Mouse (Mus musculus): ENCODE measurements around the gene Dnm3.
A peak's percentile ranks its signal among the peaks of the same experiment; 100 is the strongest.

Gene Dnm3

DNA sequence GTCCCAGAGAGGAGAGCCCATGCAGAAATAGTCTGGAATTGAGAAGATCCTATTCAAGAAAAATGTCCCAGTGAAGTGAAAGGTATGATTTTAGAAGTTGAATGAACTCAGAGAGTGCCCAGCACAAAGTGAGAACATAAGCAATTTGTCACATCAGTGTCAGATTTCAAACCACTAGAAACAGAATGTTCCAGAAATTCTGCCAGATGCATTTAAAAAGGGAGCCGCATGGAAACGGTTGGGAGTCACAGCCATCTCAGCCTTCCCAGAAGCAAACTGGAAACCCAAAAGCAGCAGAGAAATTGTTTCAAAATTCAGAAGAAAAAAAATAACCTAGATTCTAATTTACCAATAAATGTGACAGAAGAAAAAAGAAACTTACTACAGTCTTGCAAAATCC, 154.7 kb downstream of the Dnm3 start:
- DNase-seq = no peak

DNA sequence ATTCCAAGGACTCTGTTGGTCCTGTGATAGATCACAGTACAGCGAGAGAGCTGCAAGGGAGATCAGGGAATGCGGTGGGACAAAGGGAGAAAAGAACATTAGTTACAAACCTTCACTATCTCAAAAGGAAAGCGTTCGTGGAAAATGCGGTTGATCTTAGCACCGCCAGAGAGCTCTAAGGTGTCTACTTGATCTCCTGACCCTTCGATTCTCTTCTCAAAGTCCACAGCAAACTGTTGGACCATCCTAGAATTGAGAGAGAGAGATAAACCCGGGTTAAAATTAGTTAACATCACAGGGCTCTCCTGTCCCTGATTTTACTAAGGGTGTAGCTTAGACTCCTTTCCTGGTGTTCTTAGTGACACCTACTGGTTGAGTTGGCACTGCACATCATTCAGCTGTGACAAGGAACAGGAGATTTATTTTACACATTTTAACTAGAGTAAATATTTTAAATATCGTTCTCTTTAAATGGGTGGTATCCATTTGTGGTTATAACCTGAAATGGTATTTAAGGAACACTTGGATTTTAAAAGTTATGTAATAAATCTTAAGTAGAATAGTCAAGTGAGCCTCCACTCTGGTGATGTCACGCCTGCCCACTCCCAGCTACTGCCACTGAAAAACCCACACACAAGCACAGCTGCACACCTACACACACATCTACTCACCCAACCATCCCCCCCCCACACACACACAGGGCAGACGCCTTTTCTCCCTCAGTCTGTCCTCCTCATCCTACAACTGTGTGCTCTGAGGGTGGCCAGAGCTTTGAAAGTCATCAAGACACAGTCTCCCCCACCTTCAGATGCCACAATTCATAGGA, 164.2 kb downstream of the Dnm3 start:
- peak; percentile 28 for DNase-seq

DNA sequence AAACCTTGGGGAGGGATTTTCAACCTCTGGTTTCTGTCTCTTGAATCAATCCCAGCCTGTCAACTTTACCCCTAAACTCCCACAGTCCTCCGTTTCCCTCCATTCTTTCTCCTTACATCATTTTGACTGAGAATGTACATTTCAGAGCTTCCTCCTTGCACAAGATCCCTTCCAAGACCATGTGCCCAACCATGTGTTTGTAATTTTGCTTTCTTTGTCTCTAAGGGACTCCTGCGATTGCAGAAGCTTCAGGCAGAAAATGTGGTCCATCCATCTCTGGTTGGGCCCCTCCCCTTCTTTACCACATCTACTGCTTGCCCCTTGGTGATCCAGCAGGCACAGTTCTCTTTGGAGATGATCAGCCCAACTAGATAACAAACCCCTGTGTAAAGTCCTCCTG, 165.2 kb downstream of the Dnm3 start:
- DNase-seq = no peak

DNA sequence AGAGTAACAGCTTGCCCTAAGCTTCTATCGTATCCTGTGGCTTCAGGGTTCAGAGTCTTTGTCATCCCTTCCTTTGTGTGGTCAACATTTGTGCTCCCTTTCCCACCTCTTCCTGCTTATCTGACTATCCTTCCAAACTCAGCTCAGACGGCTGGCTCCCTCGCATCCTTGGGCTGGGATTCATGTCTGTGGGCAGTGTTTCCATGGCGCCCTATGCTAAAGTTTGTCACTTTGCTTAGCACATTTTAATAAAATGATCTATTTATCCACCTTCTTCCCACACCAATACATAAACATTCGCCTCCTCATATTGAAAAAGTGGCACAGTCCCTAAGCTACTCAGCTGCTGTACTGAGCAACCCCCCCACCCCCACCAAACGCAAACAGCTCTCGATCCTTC, 165.7 kb downstream of the Dnm3 start:
- DNase-seq = no peak

DNA sequence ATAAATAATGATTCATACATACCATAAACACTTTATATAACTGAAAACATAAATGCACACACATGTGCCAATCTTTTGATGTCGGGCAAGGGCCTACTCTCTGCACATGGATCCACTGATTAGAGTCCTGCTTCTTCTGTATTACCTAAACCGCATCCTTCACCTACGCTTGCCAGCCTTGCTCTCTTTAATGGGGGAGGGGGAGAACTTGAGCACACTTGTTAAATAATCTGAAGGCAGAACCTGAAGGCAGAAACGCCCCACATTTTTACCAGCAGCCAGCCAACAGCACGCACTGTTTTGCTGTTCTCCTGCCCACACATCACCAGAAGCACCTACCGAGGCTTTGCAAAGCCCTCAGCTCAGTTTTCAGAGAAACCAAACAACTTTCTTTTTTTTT, 172.6 kb downstream of the Dnm3 start:
- no peak for DNase-seq

DNA sequence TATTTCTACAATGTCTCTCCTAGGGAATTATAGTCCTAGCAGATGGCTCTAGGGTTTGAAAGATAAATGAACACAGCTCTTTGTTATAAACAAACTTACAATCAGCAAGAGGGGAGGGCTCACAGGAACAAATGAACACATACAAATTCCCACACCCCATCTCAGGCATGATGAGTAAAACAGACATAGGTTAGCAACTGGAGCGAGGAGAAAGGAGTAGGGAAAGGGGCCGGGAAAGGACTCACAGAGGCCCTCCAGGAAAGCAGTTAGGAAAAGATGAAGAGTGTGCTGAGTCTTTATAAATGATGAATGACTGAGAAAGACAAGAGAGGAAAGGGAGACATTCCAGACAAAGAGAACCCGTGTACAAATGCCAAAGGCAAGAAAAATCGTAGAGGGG, 175.4 kb downstream of the Dnm3 start:
- no peak for DNase-seq

DNA sequence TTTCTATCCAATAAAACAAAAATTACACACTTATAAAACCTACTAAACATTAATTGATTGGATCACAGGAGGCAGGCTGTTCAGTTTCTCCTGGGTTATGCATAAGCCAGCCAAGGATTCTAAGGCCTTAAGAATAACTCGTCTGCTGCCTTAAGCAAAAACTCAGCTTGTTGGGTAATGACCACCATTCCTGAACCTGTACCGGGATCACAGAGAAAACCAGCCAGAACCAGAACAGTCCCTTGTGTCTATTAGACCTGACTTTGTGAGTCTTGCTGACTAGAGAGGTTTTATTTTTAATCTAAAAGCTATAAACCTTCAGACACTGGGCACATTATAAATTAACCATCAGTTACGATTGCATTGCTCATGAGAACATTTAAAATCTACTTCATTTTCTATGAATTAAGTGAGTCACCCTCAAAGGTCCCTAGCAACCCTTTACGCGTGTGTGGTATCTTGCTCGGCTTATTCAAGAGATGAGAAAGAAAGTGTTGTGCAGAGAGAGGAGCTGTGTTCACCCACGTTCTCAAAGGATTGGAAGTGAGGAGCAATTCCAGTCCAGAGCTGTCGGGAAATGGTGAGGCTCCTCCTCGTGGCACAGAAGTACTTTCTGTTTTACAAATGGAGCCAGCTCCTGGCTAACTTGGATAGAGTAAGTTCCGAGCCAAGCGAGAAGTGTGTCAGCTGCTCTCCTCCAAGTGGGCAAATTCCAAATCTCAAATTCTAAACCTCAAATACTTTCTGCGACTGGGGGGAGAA, 178.1 kb downstream of the Dnm3 start:
- peak; percentile 35 for DNase-seq

DNA sequence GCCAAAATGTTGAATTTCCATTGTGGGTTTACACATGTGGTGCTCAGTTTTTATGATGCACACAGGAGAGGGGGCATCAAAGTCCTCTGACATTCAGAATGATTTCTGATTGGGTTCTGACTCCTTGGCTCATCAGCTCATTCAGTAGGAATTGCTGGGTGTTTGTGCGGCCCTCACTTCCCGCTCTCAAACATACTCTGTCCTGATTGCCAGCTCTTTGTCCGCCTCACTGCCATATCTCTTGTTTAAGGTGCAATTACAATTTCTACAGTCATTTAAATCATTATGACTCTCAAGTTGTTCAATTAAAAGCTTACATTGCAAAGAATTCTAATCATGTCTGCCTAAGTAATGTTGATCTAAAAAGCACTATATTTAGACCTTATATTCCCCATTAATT, 179.3 kb downstream of the Dnm3 start:
- no peak for DNase-seq

DNA sequence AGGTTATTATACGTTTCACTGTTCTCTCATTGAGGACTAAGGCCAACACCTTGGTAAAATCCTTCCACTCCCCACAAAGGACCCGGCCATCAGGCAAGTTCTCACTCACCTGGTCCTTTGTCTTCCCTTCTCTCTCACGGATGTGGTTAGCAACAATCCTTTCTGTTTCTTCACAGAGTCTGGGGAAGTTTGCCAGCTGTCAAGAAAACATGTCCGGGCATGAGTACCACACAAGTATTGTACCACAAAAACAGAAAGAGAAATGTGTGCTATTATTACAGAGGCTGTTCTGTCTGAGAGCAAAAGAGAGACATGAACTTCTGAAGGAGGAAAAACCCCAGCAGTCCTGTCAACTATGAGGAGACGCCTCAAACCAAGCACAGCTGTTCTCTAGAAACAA, 182.4 kb downstream of the Dnm3 start:
- DNase-seq = no peak

DNA sequence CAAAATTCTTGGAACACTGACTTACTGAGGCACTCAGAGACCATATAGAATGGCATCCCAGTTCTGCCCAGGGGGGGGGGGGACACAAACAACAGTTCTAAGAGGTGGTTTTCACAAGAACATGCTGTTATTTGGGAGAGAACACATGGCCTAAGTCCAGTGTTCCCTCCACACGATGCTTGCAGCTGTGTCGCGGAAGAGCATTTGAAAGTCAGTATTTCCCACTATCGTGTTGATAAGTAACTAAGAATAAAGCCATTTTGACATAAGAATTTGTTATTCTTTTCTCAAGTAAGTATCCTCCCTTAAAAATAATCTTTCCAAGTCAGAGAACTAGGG, 183.3 kb downstream of the Dnm3 start:
- DNase-seq = no peak

DNA sequence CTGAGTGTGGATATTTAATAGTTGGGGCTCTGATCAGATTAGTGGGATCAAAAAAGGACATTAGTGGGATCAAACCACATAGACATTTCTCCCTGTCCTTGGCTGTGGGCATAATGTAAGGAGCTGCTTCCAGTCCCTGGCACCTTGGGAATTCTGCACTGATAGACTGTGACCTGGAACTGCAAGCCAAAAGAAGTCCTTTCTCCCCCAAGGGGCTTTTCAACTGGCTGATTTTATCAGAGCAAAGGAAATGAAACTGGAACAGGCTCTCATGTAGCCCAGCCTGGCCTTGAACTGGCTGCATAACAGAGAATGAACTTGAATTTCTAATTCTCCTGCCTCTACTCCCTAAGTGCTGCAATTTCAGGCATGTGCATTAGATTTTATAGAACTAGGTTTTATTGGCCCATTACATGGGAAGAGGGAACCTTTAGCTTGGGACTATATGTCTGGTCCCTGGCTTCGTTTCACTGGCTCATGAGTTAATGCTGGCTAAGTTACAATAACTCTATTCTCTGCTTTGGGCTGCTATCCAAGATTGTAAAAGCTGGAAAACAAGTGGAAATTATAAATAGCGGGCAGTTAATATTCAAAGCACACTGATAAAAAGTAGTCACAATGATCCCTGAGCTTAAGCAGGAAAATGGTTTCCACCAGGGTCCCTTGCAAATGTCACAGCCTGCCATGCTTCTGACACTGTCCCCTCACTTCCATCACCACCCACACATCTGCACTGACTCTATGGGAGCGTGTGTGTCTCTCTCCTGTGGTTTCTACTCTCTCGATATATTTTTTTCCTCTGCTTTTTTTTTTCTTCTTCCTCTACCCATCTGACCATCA, 183.9 kb downstream of the Dnm3 start:
- DNase-seq = no peak

DNA sequence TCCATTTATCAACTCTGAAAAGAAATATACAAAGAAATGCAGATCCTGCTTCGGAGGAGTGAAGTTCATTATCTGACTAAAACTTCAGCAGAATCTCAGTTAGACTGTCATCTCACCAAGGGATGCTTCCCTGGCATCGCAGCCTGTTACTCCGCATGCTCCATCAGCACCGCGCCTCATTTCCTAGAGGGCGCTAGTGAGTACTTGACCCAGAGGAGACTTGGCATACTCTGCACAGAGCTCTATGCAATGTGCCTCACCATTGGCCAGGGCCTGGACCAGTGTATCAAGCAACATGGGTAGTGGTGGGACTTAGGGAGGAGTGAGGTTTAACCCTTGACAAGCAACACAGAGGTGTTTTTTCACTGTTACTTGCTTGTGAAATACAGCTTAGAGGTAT, 190.9 kb downstream of the Dnm3 start:
- no peak for DNase-seq

DNA sequence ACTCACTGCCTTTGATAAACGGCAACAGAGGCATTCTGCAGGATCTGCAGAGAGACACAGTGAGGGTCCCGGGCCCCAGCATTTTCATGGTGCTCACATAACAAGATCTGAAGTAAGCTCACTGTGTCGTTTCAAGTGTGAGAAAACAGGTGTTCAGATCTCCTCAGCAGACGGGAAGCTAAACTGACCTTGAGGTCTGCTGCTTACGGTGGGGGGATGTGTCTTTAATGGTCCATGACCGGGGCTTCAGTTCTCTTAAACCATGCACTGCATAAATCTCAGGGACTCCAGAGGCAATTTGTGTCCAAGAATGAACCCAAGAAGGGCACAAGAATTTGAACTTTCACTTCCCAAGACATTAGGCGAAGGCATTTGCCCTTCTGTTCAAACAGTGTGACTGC, 195.9 kb downstream of the Dnm3 start:
- DNase-seq = peak; percentile 34

DNA sequence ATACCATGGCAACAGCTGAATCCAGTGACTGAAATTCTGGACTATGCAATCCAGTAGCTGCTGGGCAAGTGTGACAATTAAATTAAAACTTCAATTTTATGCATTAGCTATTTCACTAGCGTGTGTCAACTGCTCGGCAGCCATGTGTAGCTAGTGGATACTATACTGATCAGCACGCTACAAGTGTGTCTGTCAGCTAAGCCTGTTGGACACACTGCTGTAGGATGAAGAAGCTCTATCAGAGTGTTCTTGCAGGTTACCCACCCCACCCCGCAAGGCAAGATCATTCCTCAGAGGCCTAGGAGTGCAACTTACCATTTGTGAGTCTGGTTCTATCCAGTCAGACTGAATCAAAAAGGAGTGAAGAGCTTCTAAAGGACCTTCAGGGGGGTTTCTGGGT, 197.8 kb downstream of the Dnm3 start:
- DNase-seq = no peak

DNA sequence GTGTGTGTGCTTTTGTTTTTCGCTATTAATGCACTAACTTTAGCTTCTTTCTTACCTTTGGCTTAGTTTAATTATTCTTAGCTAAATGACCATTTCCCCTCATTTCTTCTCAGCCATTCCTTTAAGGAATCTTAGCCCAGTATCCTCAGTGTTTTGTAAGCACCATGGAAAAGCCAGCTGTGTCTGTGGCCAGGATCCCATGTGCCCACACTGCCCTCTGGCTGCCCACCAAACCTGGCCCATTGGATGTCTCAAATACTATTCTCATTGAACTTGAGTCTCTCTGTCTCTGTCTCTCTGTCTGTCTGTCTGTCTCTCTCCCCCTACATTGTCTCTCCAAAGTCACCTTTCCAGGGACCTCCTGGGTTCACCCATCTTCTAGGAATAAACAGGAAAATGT, 201.8 kb downstream of the Dnm3 start:
- peak; percentile 23 for DNase-seq

DNA sequence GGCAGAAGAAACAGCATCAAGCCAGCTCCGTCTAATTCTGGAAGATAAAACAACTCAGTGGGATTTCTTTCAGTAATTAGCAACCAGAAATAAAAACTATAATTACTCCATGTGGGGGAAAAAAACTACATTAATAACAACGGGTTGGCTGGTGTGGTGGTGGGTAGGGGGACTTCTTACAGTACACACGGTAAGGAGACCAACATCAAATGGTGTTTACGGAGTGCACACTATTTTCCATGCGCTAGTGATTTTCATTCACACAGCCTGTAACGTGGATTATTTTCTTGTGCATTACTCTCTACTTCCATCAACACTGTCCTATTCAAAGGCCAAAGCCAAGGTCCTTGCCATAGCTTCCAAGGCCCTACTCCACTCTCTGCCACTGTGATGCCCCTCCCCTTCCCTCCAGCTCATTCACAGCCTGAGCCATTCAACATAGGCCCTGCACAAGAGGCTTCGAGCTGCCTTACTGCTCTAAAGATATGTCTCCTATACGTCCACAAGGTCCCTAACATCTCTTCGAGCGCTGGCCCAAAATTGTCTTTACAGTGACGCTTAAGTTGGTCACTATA, 203.1 kb downstream of the Dnm3 start:
- no peak for DNase-seq

DNA sequence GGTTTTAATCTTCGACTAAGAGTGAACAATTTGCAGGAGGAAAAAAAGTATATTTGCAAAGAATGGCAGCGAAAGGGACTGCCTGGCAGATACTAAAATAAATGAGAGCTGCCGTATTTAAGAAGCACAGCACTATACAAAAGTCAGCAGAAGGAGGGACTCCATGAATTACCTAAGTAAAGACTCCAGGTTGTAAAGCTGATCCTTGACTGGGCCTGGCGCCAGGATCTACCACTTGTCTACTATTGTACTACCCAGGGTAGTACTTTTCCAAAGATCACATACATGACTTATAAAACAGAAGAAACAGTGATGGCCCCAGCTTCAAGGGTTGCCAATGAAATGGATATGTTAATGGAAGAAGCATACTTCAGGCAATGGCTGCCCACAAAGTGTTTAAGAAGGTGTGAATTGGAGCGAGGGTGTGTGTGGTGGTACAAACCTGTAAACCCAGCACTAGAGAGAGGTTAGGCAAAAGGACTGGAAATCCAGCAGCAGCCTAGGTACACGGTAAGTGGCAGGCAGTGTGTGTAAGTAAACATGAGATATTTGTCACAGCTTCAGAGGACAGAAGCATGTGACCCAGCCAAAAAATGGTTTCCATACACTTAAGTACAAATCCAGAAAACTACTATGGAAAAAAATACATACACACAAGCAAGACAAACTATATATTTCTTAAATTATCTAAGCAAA, 220.8 kb downstream of the Dnm3 start:
- DNase-seq = no peak

DNA sequence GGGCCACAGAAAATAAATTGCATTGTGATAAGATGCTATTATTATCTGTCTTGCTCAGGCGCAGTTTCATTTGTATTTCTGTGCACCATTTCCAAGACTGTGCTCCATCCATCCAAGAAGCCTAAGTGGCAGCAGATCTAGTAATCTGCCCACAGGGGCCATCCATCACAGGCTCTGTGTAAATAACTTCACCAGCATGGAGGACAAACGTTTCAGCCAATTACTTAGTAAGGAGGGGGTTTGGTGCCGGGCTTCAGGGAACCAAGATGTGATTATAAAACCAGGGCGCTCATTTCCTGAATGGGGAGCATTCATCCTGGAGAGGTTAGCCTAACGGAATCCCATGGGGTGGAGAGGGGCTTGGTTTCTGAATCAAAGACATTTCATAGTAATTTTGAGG, 222.9 kb downstream of the Dnm3 start:
- no peak for DNase-seq

DNA sequence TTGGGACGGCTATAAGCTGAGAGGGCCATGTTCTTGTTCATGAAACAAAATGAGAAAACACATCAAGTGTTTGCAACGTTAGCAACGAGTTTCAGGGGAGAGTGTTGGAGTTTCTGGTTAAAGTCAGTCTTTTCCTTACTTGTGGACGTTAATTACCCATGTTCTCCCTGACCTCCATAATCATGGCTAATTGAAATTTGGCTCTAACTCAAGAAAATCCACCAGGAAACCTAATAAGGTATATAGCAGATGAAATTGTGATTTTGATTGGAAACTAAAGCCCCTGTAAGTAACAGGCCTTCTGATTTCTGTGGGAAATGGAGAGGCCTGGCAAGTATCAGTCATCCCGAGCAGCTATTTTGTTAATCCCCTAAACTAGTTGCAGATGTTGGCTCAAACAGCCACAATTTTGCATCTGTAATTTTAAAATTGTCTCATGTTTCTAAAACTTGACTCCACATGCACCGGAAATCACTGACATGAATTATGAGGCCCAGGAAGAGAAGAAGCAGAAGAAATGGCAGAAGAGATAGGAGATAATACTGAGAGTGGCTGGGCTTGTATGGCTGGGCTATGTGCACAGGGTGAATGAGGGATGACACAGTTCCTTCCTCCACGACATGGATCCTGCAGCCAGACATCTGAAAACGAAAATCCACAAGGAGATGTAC, 223.7 kb downstream of the Dnm3 start:
- DNase-seq = no peak

DNA sequence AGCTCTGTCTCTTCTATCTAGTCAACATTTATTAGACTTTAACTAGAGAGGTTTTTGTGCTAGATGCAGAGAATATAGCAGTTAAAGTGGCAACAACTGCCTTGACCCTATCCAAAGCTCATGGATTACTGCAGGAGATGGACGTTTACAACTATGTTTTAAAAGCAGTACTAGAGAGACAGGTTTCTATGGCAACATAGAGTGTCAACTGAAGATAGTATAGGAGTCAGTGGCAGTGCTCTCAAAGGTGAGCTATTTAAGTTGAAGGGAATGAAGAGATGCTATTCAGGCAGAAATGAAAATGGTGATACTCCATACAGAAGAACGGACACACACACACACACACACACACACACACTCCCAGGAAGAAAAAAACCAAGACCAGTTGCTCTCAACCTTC, 225.0 kb downstream of the Dnm3 start:
- DNase-seq = no peak

DNA sequence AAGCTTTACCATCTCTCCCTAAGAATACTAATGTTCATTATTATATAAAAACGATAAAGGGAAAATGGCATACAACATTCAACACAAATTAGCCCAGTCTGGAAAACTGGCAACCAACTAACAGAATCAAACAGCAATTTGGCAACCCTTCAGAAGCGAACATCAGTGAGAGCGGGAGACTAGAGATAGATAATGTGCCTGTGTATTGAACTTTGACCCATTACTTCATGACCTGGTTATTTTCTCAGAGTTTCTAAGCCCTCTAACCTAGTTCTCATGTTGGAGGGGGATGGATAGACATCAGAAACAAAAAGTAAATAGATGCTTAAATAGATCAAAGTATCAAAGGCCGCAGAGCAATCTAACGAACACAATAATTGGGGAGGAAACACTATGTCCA, 230.6 kb downstream of the Dnm3 start:
- DNase-seq = no peak

DNA sequence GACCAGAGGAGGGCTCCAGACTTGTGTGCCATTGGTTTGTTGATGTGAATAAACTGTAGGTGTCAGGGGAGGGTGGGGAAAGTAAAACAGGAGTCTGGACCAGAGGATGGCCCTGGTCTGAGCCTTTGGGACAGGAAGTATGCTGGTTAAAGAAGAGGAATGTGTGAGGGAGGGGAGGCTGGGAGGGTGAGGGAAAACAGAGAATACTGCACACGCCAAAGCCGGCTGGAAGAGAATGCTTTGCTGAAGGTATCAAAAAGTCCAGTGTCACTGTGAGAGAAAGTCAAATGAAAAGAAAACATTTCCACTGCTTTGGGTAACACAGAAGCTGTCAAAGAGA, 234.2 kb downstream of the Dnm3 start:
- DNase-seq = no peak

Data from kidney, adult 18-20 months (tissue).